Mouse (Mus musculus) thymus, postnatal 14 days (tissue): ENCODE measurements around the gene Kri1.
"Not testable (repeated sequence)": the region's sequence is repeated elsewhere in the genome, so short reads cannot be mapped to it uniquely, and the experiment has no call there.

Experiments used
- DNase-seq: peaks from one replicate; pipeline ENCODE4 v3.0.0; 2021

The Kri1 gene

GRCm38 (mm10) chr9:21273520-21274228 is 14.1 kb downstream of the Kri1 start:
- no peak for DNase-seq

- no peak for DNase-seq
These were observed 14.7 kb downstream of the Kri1 start for GRCm38 (mm10) chr9:21273094-21273493.

- no peak for DNase-seq
These were observed 15.4 kb downstream of the Kri1 start for GRCm38 (mm10) chr9:21272391-21272790.

- DNase-seq: not testable (repeated sequence)
These were observed 18.2 kb downstream of the Kri1 start for GRCm38 (mm10) chr9:21269590-21269989.

GRCm38 (mm10) chr9:21268305-21268704 is 19.5 kb downstream of the Kri1 start:
- no peak for DNase-seq

- no peak for DNase-seq
These were observed 20.9 kb downstream of the Kri1 start for GRCm38 (mm10) chr9:21266889-21267288.

GRCm38 (mm10) chr9:21265611-21266010 is 22.2 kb downstream of the Kri1 start:
- no peak for DNase-seq

- peak; percentile 96 for DNase-seq
These were observed 22.7 kb downstream of the Kri1 start, which contains the start of gene Atg4d for GRCm38 (mm10) chr9:21265000-21265561. Atg4d (plus strand) TSS chr9:21265293.

GRCm38 (mm10) chr9:21264272-21264999 is 23.3 kb downstream of the Kri1 start:
- DNase-seq: no peak

GRCm38 (mm10) chr9:21261831-21262230 is 25.9 kb downstream of the Kri1 start:
- DNase-seq: no peak

GRCm38 (mm10) chr9:21260491-21261040 is 27.2 kb downstream of the Kri1 start:
- DNase-seq: no peak

GRCm38 (mm10) chr9:21256349-21256748 is 31.4 kb downstream of the Kri1 start:
- DNase-seq: not testable (repeated sequence)

GRCm38 (mm10) chr9:21254690-21255089 is 33.1 kb downstream of the Kri1 start:
- DNase-seq: no peak

- no peak for DNase-seq
These were observed 36.5 kb downstream of the Kri1 start for GRCm38 (mm10) chr9:21251116-21251735.

- no peak for DNase-seq
These were observed 37.3 kb downstream of the Kri1 start for GRCm38 (mm10) chr9:21250509-21250908.

- DNase-seq: no peak
These were observed 37.9 kb downstream of the Kri1 start for GRCm38 (mm10) chr9:21249629-21250508.

GRCm38 (mm10) chr9:21248326-21248725 is 39.4 kb downstream of the Kri1 start, which contains the start of gene S1pr5:
S1pr5 (minus strand) TSS chr9:21248443.
- no peak for DNase-seq

GRCm38 (mm10) chr9:21246342-21246741 is 41.4 kb downstream of the Kri1 start:
- DNase-seq: no peak

GRCm38 (mm10) chr9:21245113-21245487 is 42.7 kb downstream of the Kri1 start:
- DNase-seq: no peak

GRCm38 (mm10) chr9:21244428-21245112 is 43.2 kb downstream of the Kri1 start:
- DNase-seq: no peak

GRCm38 (mm10) chr9:21243826-21244427 is 43.8 kb downstream of the Kri1 start:
- no peak for DNase-seq
